Mouse (Mus musculus) forebrain, embryonic 14.5 days (tissue): ENCODE results near the gene Loxl3. TPM values are rescaled to one million over a fixed set of nuclear protein-coding genes. Genes with fewer than 3 reads are reported as not detected.

Experiments
- ATAC-seq: fragments of 200-750 bp; cut with Nextera tagmentation; 2 replicates; pipeline ENCODE4 v1.8.0; 2017; ENCODE audit warnings: mild to moderate bottlenecking, moderate library complexity
- DNase-seq: peaks from one replicate; pipeline ENCODE4 v3.0.0-alpha.2; 2015; ENCODE audit warnings: low spot score
- H3K27ac ChIP-seq: fragments of 300-500 bp; sonication (generic); 2 replicates; pipeline ENCODE4 v1.5.1; 2014; ENCODE audit warnings: low read depth, mild to moderate bottlenecking, control low read depth, low read length, moderate library complexity
- H3K27me3 ChIP-seq: fragments of 300-500 bp; sonication (generic); replicated peaks from 2 replicates; pipeline ENCODE4 v1.6.1; 2014; ENCODE audit warnings: low read length, control low read depth, mixed read lengths; ENCODE audit not compliant: control insufficient read depth, insufficient read depth
- H3K36me3 ChIP-seq: fragments of 300-500 bp; sonication (generic); 2 replicates; pipeline ENCODE4 v1.6.1; 2014; ENCODE audit warnings: low read length, control low read depth; ENCODE audit not compliant: control insufficient read depth, insufficient read depth
- H3K4me1 ChIP-seq: fragments of 300-500 bp; sonication (generic); 2 replicates; pipeline ENCODE4 v1.6.1; 2014; ENCODE audit warnings: antibody characterized with exemption, low read length, control low read depth; ENCODE audit not compliant: control insufficient read depth, insufficient read depth
- H3K4me2 ChIP-seq: fragments of 300-500 bp; sonication (generic); 2 replicates; pipeline ENCODE4 v1.6.1; 2014; ENCODE audit warnings: mild to moderate bottlenecking, control low read depth, low read length
- H3K4me3 ChIP-seq: fragments of 300-500 bp; sonication (generic); 2 replicates; pipeline ENCODE4 v1.5.1; 2014; ENCODE audit warnings: low read depth, low read length, control low read depth
- H3K9ac ChIP-seq: fragments of 300-500 bp; sonication (generic); 2 replicates; pipeline ENCODE4 v1.6.1; 2014; ENCODE audit warnings: mild to moderate bottlenecking, low read length, control low read depth, moderate library complexity
- H3K9me3 ChIP-seq: fragments of 300-500 bp; sonication (generic); replicated peaks from 2 replicates; pipeline ENCODE4 v1.6.1; 2016; ENCODE audit warnings: low read length, control low read depth, mixed read lengths; ENCODE audit not compliant: control insufficient read depth
- WGBS: fragments of 180-500 bp; shearing (Covaris S2); extraction: QIAGEN DNeasy Blood & Tissue Kit; methylation state at CpG from one replicate; pipeline ENCODE4 v1.1.7; 2014; 5-methylcytosine and 5-hydroxymethylcytosine counted together
- polyA plus RNA-seq: library from polyadenylated mRNA; unstranded; fragments of >200 nt; fragmentation: Nextera tagmentation; extraction: Ambion mirVana; gene quantifications from 2 replicates; pipeline ENCODE4 v1.2.1, GENCODE M21; 2014

The Loxl3 gene
- polyA plus RNA-seq, 1 experiment from 2014 or later: 3.8 TPM

GRCm38 (mm10) chr6:83023786-83024185, 10.2 kb upstream of the Loxl3 start:
- no peak overlapping the region for H3K9ac ChIP-seq
- DNase-seq (no peak), ATAC-seq (no peak)
- H3K4me3 ChIP-seq: no peak overlapping the region
- no peaks in the 10 kb centered on the region for H3K9me3 ChIP-seq
- H3K4me2 ChIP-seq: no peak overlapping the region
- no peak overlapping the region for H3K27ac ChIP-seq
- 90% methylated on average over 2 of the region's 2 CpGs for WGBS
- no peaks in the 10 kb centered on the region for H3K36me3 ChIP-seq
- H3K4me1 ChIP-seq: no peaks in the 10 kb centered on the region
- no peaks in the 10 kb centered on the region for H3K27me3 ChIP-seq

- no peaks in the 10 kb centered on the region for H3K27me3 ChIP-seq
- 72% methylated on average over 4 of the region's 4 CpGs for WGBS
- H3K9ac ChIP-seq: no peak overlapping the region
- H3K36me3 ChIP-seq: no peaks in the 10 kb centered on the region
- no peak overlapping the region for H3K4me3 ChIP-seq
- no peak for ATAC-seq
- no peaks in the 10 kb centered on the region for H3K4me1 ChIP-seq
- no peak overlapping the region for H3K4me2 ChIP-seq
- no peak for DNase-seq
- no peaks in the 10 kb centered on the region for H3K9me3 ChIP-seq
- H3K27ac ChIP-seq: no peak overlapping the region
These were observed 9.6 kb upstream of the Loxl3 start for GRCm38 (mm10) chr6:83024421-83024820.

- no peaks in the 10 kb centered on the region for H3K4me1 ChIP-seq
- ATAC-seq: no peak
These were observed 8.8 kb upstream of the Loxl3 start for GRCm38 (mm10) chr6:83025221-83025620.

GRCm38 (mm10) chr6:83027293-83027692, 6.7 kb upstream of the Loxl3 start:
- Histone ChIP-seq H3K4me2 (no peak overlapping the region), H3K36me3 (no peaks in the 10 kb centered on the region), H3K9ac (no peak overlapping the region), H3K27ac (no peak overlapping the region), H3K27me3 (peaks cover 7% of the 10 kb centered on the region), H3K4me1 (0 out of 2 replicates have a peak, but pooled peaks cover under 1% of the 10 kb centered on the region), H3K4me3 (no peak overlapping the region), H3K9me3 (no peaks in the 10 kb centered on the region)
- WGBS: 69% methylated on average over 8 of the region's 8 CpGs
- ATAC-seq (no peak), DNase-seq (no peak)

More at GRCm38 (mm10) chr6:83025221-83025620, 8.8 kb upstream of the Loxl3 start:
- no peaks in the 10 kb centered on the region for H3K27me3 ChIP-seq
- 97% methylated on average over 4 of the region's 4 CpGs for WGBS
- H3K9ac ChIP-seq: no peak overlapping the region
- no peak overlapping the region for H3K27ac ChIP-seq
- H3K9me3 ChIP-seq: no peaks in the 10 kb centered on the region
- H3K36me3 ChIP-seq: no peaks in the 10 kb centered on the region
- no peak overlapping the region for H3K4me3 ChIP-seq
- DNase-seq: no peak
- no peak overlapping the region for H3K4me2 ChIP-seq

GRCm38 (mm10) chr6:83027706-83028105, 6.3 kb upstream of the Loxl3 start:
- Histone ChIP-seq H3K4me2 (no peak overlapping the region), H3K9me3 (no peaks in the 10 kb centered on the region), H3K4me1 (0 out of 2 replicates have a peak, but pooled peaks cover 3% of the 10 kb centered on the region), H3K36me3 (no peaks in the 10 kb centered on the region), H3K27me3 (peaks cover 8% of the 10 kb centered on the region), H3K27ac (no peak overlapping the region), H3K4me3 (no peak overlapping the region), H3K9ac (no peak overlapping the region)
- DNase-seq (no peak), ATAC-seq (no peak)
- WGBS: 57% methylated on average over 7 of the region's 9 CpGs

- Histone ChIP-seq H3K27ac (no peak overlapping the region), H3K4me1 (peaks cover 10% of the 10 kb centered on the region; the same call in 1 of the 2 replicates), H3K27me3 (peaks cover 11% of the 10 kb centered on the region), H3K36me3 (no peaks in the 10 kb centered on the region), H3K4me3 (no peak overlapping the region), H3K9ac (no peak overlapping the region), H3K4me2 (no peak overlapping the region), H3K9me3 (no peaks in the 10 kb centered on the region)
- 20% methylated on average over 10 of the region's 10 CpGs for WGBS
- DNase-seq (no peak), ATAC-seq (no peak)
These were observed 4.2 kb upstream of the Loxl3 start for GRCm38 (mm10) chr6:83029777-83030176.

- Histone ChIP-seq H3K27me3 (peaks cover 11% of the 10 kb centered on the region), H3K36me3 (no peaks in the 10 kb centered on the region), H3K27ac (no peak overlapping the region), H3K4me2 (no peak overlapping the region), H3K4me1 (peaks cover 10% of the 10 kb centered on the region; the same call in 1 of the 2 replicates), H3K9me3 (no peaks in the 10 kb centered on the region), H3K4me3 (no peak overlapping the region), H3K9ac (no peak overlapping the region)
- WGBS: 59% methylated on average over 7 of the region's 7 CpGs
- DNase-seq: no peak
- no peak for ATAC-seq
These were observed 2.9 kb upstream of the Loxl3 start for GRCm38 (mm10) chr6:83031111-83031510.

- Histone ChIP-seq H3K4me1 (peaks cover 10% of the 10 kb centered on the region; the same call in 1 of the 2 replicates), H3K4me2 (peak overlapping the region; percentile 85), H3K27ac (no peak overlapping the region), H3K9me3 (no peaks in the 10 kb centered on the region), H3K36me3 (no peaks in the 10 kb centered on the region), H3K4me3 (peak overlapping the region; percentile 49), H3K27me3 (peaks cover 11% of the 10 kb centered on the region), H3K9ac (peak overlapping the region; percentile 61)
- 24% methylated on average over 18 of the region's 18 CpGs for WGBS
- DNase-seq: no peak
- no peak for ATAC-seq
These were observed 1.9 kb upstream of the Loxl3 start for GRCm38 (mm10) chr6:83031921-83032590.

GRCm38 (mm10) chr6:83032769-83033191, 1.2 kb upstream of the Loxl3 start:
- Histone ChIP-seq H3K4me3 (peak overlapping the region; percentile 49), H3K27me3 (peaks cover 11% of the 10 kb centered on the region), H3K9ac (peak overlapping the region; percentile 61), H3K4me2 (peak overlapping the region; percentile 85), H3K4me1 (peaks cover 10% of the 10 kb centered on the region; the same call in 1 of the 2 replicates), H3K9me3 (no peaks in the 10 kb centered on the region), H3K36me3 (no peaks in the 10 kb centered on the region), H3K27ac (0 out of 2 replicates have a peak overlapping the region, but pooled peaks have one; percentile 11)
- under 1% methylated on average over 31 of the region's 31 CpGs for WGBS
- DNase-seq (peak; percentile 42), ATAC-seq (peak; percentile 46)
